Mouse (Mus musculus): ENCODE results near the gene Stk11. TPM values are rescaled to one million over a fixed set of nuclear protein-coding genes. Genes with fewer than 3 reads are reported as not detected.

Gene Stk11
- total RNA-seq, 2 experiments from 2014 or later: 96.8 to 97.7 TPM

- no peak overlapping the region for H3K27ac ChIP-seq
- no peak for TF ChIP-seq CTCF (conservative IDR thresholded peaks at IDR 0.05)
- no peak for DNase-seq (ENCODE audit: low spot score in 2 of 2)
- H3K4me3 ChIP-seq: no peak overlapping the region
Observed at GRCm38 (mm10) chr10:80177441-80178279, 62.1 kb downstream of the Stk11 start.

- Histone ChIP-seq H3K27ac (peak within 1 kb of the TSS; percentile 93), H3K4me3 (peak within 1 kb of the TSS; percentile 78)
- peak; percentile 27; the same call in 1 of the 2 replicates for TF ChIP-seq CTCF (conservative IDR thresholded peaks at IDR 0.05)
- peak in 1 of 2 experiments; percentile 66 for DNase-seq (ENCODE audit: low spot score in 2 of 2)
Observed at GRCm38 (mm10) chr10:80179068-80180051, 63.8 kb downstream of the Stk11 start, which contains the start of gene Efna2. TSS of gene Efna2 (plus strand) at chr10:80179482.

Other genes with a start within 250 kb of the Stk11 start
- gene Prtn3, start 241.3 kb upstream of the Stk11 start, total RNA-seq (2021): 1 to 10 TPM; 1.5 to 2.6 TPM
- 10 to 100 TPM; 33.7 to 37.1 TPM for gene Plppr3, start 241.2 kb upstream of the Stk11 start, total RNA-seq (2021)
- gene Elane, start 229.6 kb upstream of the Stk11 start, total RNA-seq (2021): not detected
- not detected for gene Cfd, start 224.9 kb upstream of the Stk11 start, total RNA-seq (2021)
- 10 to 100 TPM; 57.7 to 59.3 TPM for gene Med16, start 206.9 kb upstream of the Stk11 start, total RNA-seq (2021)
- gene Gm26602, start 204.9 kb upstream of the Stk11 start, total RNA-seq (2021): not detected
- 1 to 10 TPM; 5.6 to 7.1 TPM for gene Kiss1r, start 198.8 kb upstream of the Stk11 start, total RNA-seq (2021)
- 100 to 1,000 TPM; 365 to 385 TPM for gene R3hdm4, start 194.6 kb upstream of the Stk11 start, total RNA-seq (2021)
- 1 to 10 TPM; 7.5 to 8.5 TPM for gene Arid3a, start 188.8 kb upstream of the Stk11 start, total RNA-seq (2021)
- gene Wdr18, start 155.7 kb upstream of the Stk11 start, total RNA-seq (2021): 10 to 100 TPM; 44.8 to 47.0 TPM
- under 1 TPM in 1 of 2 experiments, not detected in 1; 0.15 TPM for gene Grin3b, start 145.1 kb upstream of the Stk11 start, total RNA-seq (2021)
- gene Tmem259, start 131.5 kb upstream of the Stk11 start, total RNA-seq (2021): 100 to 1,000 TPM; 124 TPM
- 1 to 10 TPM; 5.4 to 5.6 TPM for gene Cnn2, start 127.2 kb upstream of the Stk11 start, total RNA-seq (2021)
- 10 to 100 TPM; 10.7 to 11.0 TPM for gene Abca7, start 119.3 kb upstream of the Stk11 start, total RNA-seq (2021)
- gene Arhgap45, start 99.2 kb upstream of the Stk11 start, total RNA-seq (2021): 1 to 10 TPM; 3.7 to 4.4 TPM
- 10 to 100 TPM; 77.8 to 79.1 TPM for gene Polr2e, start 76.0 kb upstream of the Stk11 start, total RNA-seq (2021)
- 100 to 1,000 TPM; 440 to 464 TPM for gene Gpx4, start 68.6 kb upstream of the Stk11 start, total RNA-seq (2021)
- gene Sbno2, start 10.2 kb upstream of the Stk11 start, total RNA-seq (2021): 10 to 100 TPM; 22.4 to 23.4 TPM
- 100 to 1,000 TPM; 332 to 344 TPM for gene Atp5d, start 22.8 kb downstream of the Stk11 start, total RNA-seq (2021)
- gene Cbarp, start 25.0 kb downstream of the Stk11 start, total RNA-seq (2021): 100 to 1,000 TPM; 331 to 341 TPM
- 10 to 100 TPM; 53.1 to 54.5 TPM for gene Midn, start 32.5 kb downstream of the Stk11 start, total RNA-seq (2021)
- 100 to 1,000 TPM in 1 of 2 experiments, 10 to 100 TPM in 1; 88.3 to 103 TPM for gene Cirbp, start 50.2 kb downstream of the Stk11 start, total RNA-seq (2021)
- 1 to 10 TPM; 7.0 to 7.4 TPM for gene 1600002K03Rik, start 57.1 kb downstream of the Stk11 start, total RNA-seq (2021)
- 1 to 10 TPM; 7.1 to 9.7 TPM for gene Efna2, start 63.7 kb downstream of the Stk11 start, total RNA-seq (2021)
- 10 to 100 TPM; 41.4 to 49.6 TPM for gene Mum1, start 110.6 kb downstream of the Stk11 start, total RNA-seq (2021)
- gene Ndufs7, start 133.3 kb downstream of the Stk11 start, total RNA-seq (2021): 100 to 1,000 TPM; 201 to 210 TPM
- 10 to 100 TPM; 29.8 to 33.1 TPM for gene Gamt, start 145.2 kb downstream of the Stk11 start, total RNA-seq (2021)
- gene Dazap1, start 145.7 kb downstream of the Stk11 start, total RNA-seq (2021): 10 to 100 TPM; 91.2 to 95.4 TPM
- gene Rps15, start 176.7 kb downstream of the Stk11 start, total RNA-seq (2021): 100 to 1,000 TPM; 926 to 932 TPM
- 100 to 1,000 TPM in 1 of 2 experiments, 10 to 100 TPM in 1; 98.3 to 110 TPM for gene Apc2, start 180.2 kb downstream of the Stk11 start, total RNA-seq (2021)
- 10 to 100 TPM; 23.5 to 25.7 TPM for gene 2310011J03Rik, start 204.7 kb downstream of the Stk11 start, total RNA-seq (2021)
- 1 to 10 TPM; 2.8 to 3.2 TPM for gene Pcsk4, start 213.7 kb downstream of the Stk11 start, total RNA-seq (2021)
- 10 to 100 TPM in 1 of 2 experiments, 1 to 10 TPM in 1; 9.6 to 11.0 TPM for gene Reep6, start 214.2 kb downstream of the Stk11 start, total RNA-seq (2021)
- 1 to 10 TPM; 4.7 to 7.2 TPM for gene Adamtsl5, start 232.6 kb downstream of the Stk11 start, total RNA-seq (2021)
- 10 to 100 TPM; 33.4 to 36.6 TPM for gene Plk5, start 240.7 kb downstream of the Stk11 start, total RNA-seq (2021)

Data from layer of hippocampus, adult 2 months (tissue).